In genomic region chr1:120231334-120231733, GRCm38 (mm10) we compare ENCODE assay signal across 8 mouse cellular contexts. TPM values are rescaled to one million over a fixed set of nuclear protein-coding genes. Genes with fewer than 3 reads are reported as not detected.
DNase-seq lines count a peak whose midpoint lies in the region; ATAC-seq and TF ChIP-seq lines count a peak whose summit lies in the region.

No protein-coding gene starts in this region.

- H3K27ac ChIP-seq in layer of hippocampus, adult 2 months: no peak overlapping the region
- H3K27ac ChIP-seq in midbrain, embryonic 11.5 days (ENCODE audit: low read depth, low read length): no peak overlapping the region

- no peaks in the 10 kb centered on the region for H3K4me1 ChIP-seq in midbrain, embryonic 11.5 days (ENCODE audit: control insufficient read depth, insufficient read depth, low read length)

- ATAC-seq in granulocyte monocyte progenitor cell, adult 5-6 weeks (replicated peaks; ENCODE audit: poor library complexity, severe bottlenecking): peak; percentile 30; the same call in 1 of the 2 replicates
- no peak for ATAC-seq in midbrain, embryonic 11.5 days (ENCODE audit: low FRiP score)

- no peak overlapping the region for H3ac ChIP-seq in C2C12 (ENCODE audit: control insufficient read depth, insufficient read length, low read depth)

- H3K4me3 ChIP-seq in C2C12 (ENCODE audit: insufficient read depth, poor library complexity, severe bottlenecking): no peak overlapping the region
- H3K4me3 ChIP-seq in layer of hippocampus, adult 2 months: no peak overlapping the region
- H3K4me3 ChIP-seq in midbrain, embryonic 11.5 days (ENCODE audit: low read depth, low read length): no peak overlapping the region

- H3K4me2 ChIP-seq in midbrain, embryonic 11.5 days: no peak overlapping the region

- no peaks in the 10 kb centered on the region for H3K79me2 ChIP-seq in C2C12 (ENCODE audit: control insufficient read depth, insufficient read depth)

- TF ChIP-seq CTCF in C2C12 (IDR thresholded peaks at IDR 0.05; ENCODE audit: control insufficient read depth, insufficient read depth, insufficient read length): peak; percentile 81
- peak; percentile 81 for TF ChIP-seq CTCF in layer of hippocampus, adult 2 months (conservative IDR thresholded peaks at IDR 0.05)

- no peaks in the 10 kb centered on the region for H3K79me3 ChIP-seq in C2C12 (ENCODE audit: low read depth)

- no peak overlapping the region for H3K9ac ChIP-seq in midbrain, embryonic 11.5 days (ENCODE audit: low read length)

- DNase-seq in heart, adult 11 months: peak; percentile 92
- no peak for DNase-seq in heart, adult 8-10 months (ENCODE audit: low spot score)
- DNase-seq in adrenal gland, postnatal 14 days: peak; percentile 68
- peak in 1 of 2 experiments; percentile 60 for DNase-seq in layer of hippocampus, adult 2 months (ENCODE audit: low spot score in 2 of 2)
- DNase-seq in midbrain, embryonic 11.5 days (ENCODE audit: low spot score, missing footprints): peak; percentile 90
- no peak for DNase-seq in thymus, adult 18-20 months

- no peaks in the 10 kb centered on the region for H3K9me3 ChIP-seq in midbrain, embryonic 11.5 days (ENCODE audit: control insufficient read depth, low read length)

- no peaks in the 10 kb centered on the region for H3K27me3 ChIP-seq in C2C12 (ENCODE audit: control insufficient read depth, insufficient read depth, insufficient read length)
- H3K27me3 ChIP-seq in midbrain, embryonic 11.5 days (ENCODE audit: control insufficient read depth, insufficient read depth, low read length): no peaks in the 10 kb centered on the region

- WGBS in midbrain, embryonic 11.5 days: 45% methylated on average over 6 of the region's 6 CpGs

- H3K36me3 ChIP-seq in C2C12 (ENCODE audit: control insufficient read depth, insufficient read depth): peaks cover 4% of the 10 kb centered on the region
- H3K36me3 ChIP-seq in midbrain, embryonic 11.5 days (ENCODE audit: control insufficient read depth, insufficient read depth, low read length): no peaks in the 10 kb centered on the region

TF ChIP-seq in C2C12, 6 proteins besides CTCF, POLR2A, EP300 and RAD21:
- TF ChIP-seq MAX (IDR thresholded peaks at IDR 0.05) (no peak), MYOD1 (IDR thresholded peaks at IDR 0.05; ENCODE audit: control insufficient read depth, insufficient read length, low read depth) (no peak), CEBPB (IDR thresholded peaks at IDR 0.05; ENCODE audit: low read depth) (no peak), MYOG (IDR thresholded peaks at IDR 0.05; ENCODE audit: control insufficient read depth, extremely low read depth, insufficient read length) (no peak), USF1 (IDR thresholded peaks at IDR 0.05; ENCODE audit: low read depth) (no peak), FOSL1 (IDR thresholded peaks at IDR 0.05; ENCODE audit: insufficient read depth, low read length, poor library complexity, severe bottlenecking) (no peak)

RNA-seq across cellular contexts. Expression of gene Steap3, which starts 41.2 kb away (rescaled TPM):
- 10 to 100 TPM; 25.3 to 29.5 (median 28.3) TPM for total RNA-seq in heart, adult 8-10 months (2022)
- 42.7 TPM for polyA plus RNA-seq in C2C12 (2012; fragmentation: generic; extraction: Trizol)
- total RNA-seq in adrenal gland, postnatal 14 days (2021): 20.8 and 29.6 TPM in 2 replicates
- total RNA-seq in granulocyte monocyte progenitor cell, adult 5-6 weeks (2014; fragmentation: Nextera tagmentation): 19.1 and 26.6 TPM in 2 replicates
- 4.8 and 6.2 TPM in 2 replicates for total RNA-seq in granulocyte monocyte progenitor cell, adult 5-6 weeks (2017)
- 1 to 10 TPM; 6.2 to 6.8 TPM for total RNA-seq in layer of hippocampus, adult 2 months (2021)
- polyA plus RNA-seq in midbrain, embryonic 11.5 days (2014; fragmentation: Nextera tagmentation; extraction: Ambion mirVana): 2.8 and 3.0 TPM in 2 replicates

Comparison
In these comparisons a context has a peak if more than half of its experiments do, and no peak if none do; other contexts are left out.
1. DNase-seq: peak in heart, adult 11 months (single experiment), adrenal gland, postnatal 14 days (single experiment) and midbrain, embryonic 11.5 days (single experiment); none in heart, adult 8-10 months (single experiment) and thymus, adult 18-20 months (0 of 2).